Mouse (Mus musculus) spleen, adult 2 months (tissue): Measurements from ENCODE around the gene Inhbb. TPM values are rescaled to one million over a fixed set of nuclear protein-coding genes. Genes with fewer than 3 reads are reported as not detected.

Experiments
- DNase-seq, 2 experiments: peaks; one replicate each; pipeline versions ENCODE4 v3.0.0 to v3.0.0-alpha.2; 2012 to 2021; ENCODE audit warnings: low spot score in 2 of 2, low read depth in 1 of 2
- H3K27ac ChIP-seq: fragments of 200-500 bp; 2 replicates; pipeline ENCODE4 v1.5.1; 2012; ENCODE audit warnings: low read length, inconsistent platforms; ENCODE audit not compliant: insufficient read depth
- H3K27me3 ChIP-seq: fragments of 200-500 bp; 2 replicates; pipeline ENCODE4 v1.6.1; 2012; ENCODE audit warnings: mild to moderate bottlenecking, moderate library complexity, low read length, inconsistent platforms; ENCODE audit not compliant: control insufficient read depth, insufficient read depth
- H3K36me3 ChIP-seq: fragments of 200-500 bp; 2 replicates; pipeline ENCODE4 v1.6.1; 2012; ENCODE audit warnings: mild to moderate bottlenecking, low read length, inconsistent platforms; ENCODE audit not compliant: control insufficient read depth, insufficient read depth
- H3K4me1 ChIP-seq: fragments of 200-500 bp; 2 replicates; pipeline ENCODE4 v1.6.1; 2011; ENCODE audit warnings: inconsistent platforms; ENCODE audit not compliant: control insufficient read depth, insufficient read depth, insufficient read length
- H3K4me3 ChIP-seq: fragments of 200-500 bp; 2 replicates; pipeline ENCODE4 v1.5.1; 2011; ENCODE audit warnings: mild to moderate bottlenecking, inconsistent platforms; ENCODE audit not compliant: insufficient read depth, insufficient read length; ENCODE audit errors: extremely low read depth
- CTCF ChIP-seq: fragments of 200-500 bp; IDR thresholded peaks from 2 replicates; pipeline ENCODE4 v1.5.1; 2011; ENCODE audit warnings: mild to moderate bottlenecking, inconsistent platforms; ENCODE audit not compliant: insufficient read depth, insufficient read length, insufficient replicate concordance; ENCODE audit errors: extremely low read depth
- POLR2A ChIP-seq: fragments of 200-500 bp; IDR thresholded peaks from 2 replicates; pipeline ENCODE4 v1.6.1; 2011; ENCODE audit warnings: low read depth, low read length, inconsistent platforms
- WGBS: fragments of 180-500 bp; shearing (Covaris S2); methylation state at CpG from one replicate; pipeline ENCODE4 v1.1.7; 2018; 5-methylcytosine and 5-hydroxymethylcytosine counted together
- polyA plus RNA-seq: library from polyadenylated mRNA; depleted of rRNA; stranded (reverse); fragments of >200 nt; gene quantifications from 2 replicates; pipeline ENCODE4 v1.2.3, GENCODE M21; 2012

Gene Inhbb
- polyA plus RNA-seq, 1 experiment: 3.6 TPM

- 15% methylated on average over 29 of the region's 29 CpGs for WGBS
- Histone ChIP-seq H3K4me3 (no peak overlapping the region), H3K27me3 (peaks cover 28% of the 10 kb centered on the region), H3K4me1 (peaks cover 6% of the 10 kb centered on the region; the same call in 1 of the 2 replicates), H3K27ac (no peak overlapping the region), H3K36me3 (no peaks in the 10 kb centered on the region)
- no peak for TF ChIP-seq CTCF
- TF ChIP-seq POLR2A: no peak
- DNase-seq: no peak
Measured at GRCm38 (mm10) chr1:119419151-119420105, 2.6 kb downstream of the Inhbb start.

GRCm38 (mm10) chr1:119417991-119418390 is 4.1 kb downstream of the Inhbb start:
- TF ChIP-seq CTCF (no peak), POLR2A (no peak)
- Histone ChIP-seq H3K4me1 (peaks cover 6% of the 10 kb centered on the region; the same call in 1 of the 2 replicates), H3K36me3 (no peaks in the 10 kb centered on the region), H3K4me3 (no peak overlapping the region), H3K27ac (no peak overlapping the region), H3K27me3 (peaks cover 27% of the 10 kb centered on the region)
- DNase-seq: no peak
- 89% methylated on average over 8 of the region's 8 CpGs for WGBS

- 88% methylated on average over 20 of the region's 20 CpGs for WGBS
- Histone ChIP-seq H3K27me3 (peaks cover 24% of the 10 kb centered on the region), H3K27ac (no peak overlapping the region), H3K4me1 (peaks cover 6% of the 10 kb centered on the region; the same call in 1 of the 2 replicates), H3K36me3 (no peaks in the 10 kb centered on the region), H3K4me3 (no peak overlapping the region)
- no peak for DNase-seq
- TF ChIP-seq CTCF: no peak
- TF ChIP-seq POLR2A: no peak
Measured at GRCm38 (mm10) chr1:119417542-119417941, 4.5 kb downstream of the Inhbb start.

DNA sequence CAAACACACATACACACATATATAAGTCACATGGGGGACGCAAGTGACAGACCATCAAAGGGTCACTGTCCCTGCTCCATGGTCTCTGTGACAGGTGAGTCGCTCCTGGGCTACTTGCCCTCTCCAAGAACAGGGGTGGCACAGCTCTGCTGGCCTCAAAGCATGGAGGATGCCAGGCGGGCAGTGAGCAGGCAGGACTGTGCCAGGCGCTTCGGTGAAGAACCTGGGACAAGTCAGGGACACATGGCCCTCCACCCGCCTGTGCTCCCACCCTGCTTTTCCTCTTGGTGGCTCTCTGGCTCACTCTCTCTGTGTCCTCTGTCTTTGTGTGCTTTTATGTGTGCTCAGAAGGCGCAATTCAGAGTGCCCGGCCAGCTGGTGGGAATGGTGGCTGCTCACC is 5.4 kb downstream of the Inhbb start:
- 86% methylated on average over 8 of the region's 8 CpGs for WGBS
- TF ChIP-seq CTCF (no peak), POLR2A (no peak)
- Histone ChIP-seq H3K4me1 (peaks cover 3% of the 10 kb centered on the region; the same call in 1 of the 2 replicates), H3K4me3 (no peak overlapping the region), H3K27ac (no peak overlapping the region), H3K27me3 (peaks cover 17% of the 10 kb centered on the region), H3K36me3 (no peaks in the 10 kb centered on the region)
- DNase-seq: no peak

DNA sequence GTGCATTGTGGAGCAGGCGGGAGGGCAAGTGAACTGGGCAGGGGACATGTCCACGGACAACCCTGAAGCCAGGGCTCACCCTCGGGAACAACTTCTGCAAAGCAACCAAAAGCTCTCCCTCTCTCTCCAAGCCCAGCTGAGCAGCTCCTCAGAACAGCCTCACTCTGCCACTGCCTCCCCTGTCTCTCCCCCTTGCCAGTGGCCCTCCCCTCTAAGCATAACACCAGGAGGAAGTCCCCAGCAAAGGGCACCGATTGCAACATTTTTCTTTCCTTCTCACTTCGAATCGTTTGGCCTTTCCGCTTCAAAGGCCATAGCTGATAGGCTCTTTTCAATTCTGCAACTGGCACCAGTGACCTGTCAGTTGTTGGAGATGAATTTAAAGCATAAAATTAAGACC is 5.9 kb downstream of the Inhbb start:
- DNase-seq: no peak
- no peak for TF ChIP-seq CTCF
- TF ChIP-seq POLR2A: no peak
- no peak overlapping the region for H3K4me3 ChIP-seq
- H3K27me3 ChIP-seq: peaks cover 13% of the 10 kb centered on the region
- peaks cover 2% of the 10 kb centered on the region; the same call in 1 of the 2 replicates for H3K4me1 ChIP-seq
- no peak overlapping the region for H3K27ac ChIP-seq
- WGBS: 26% methylated on average over 7 of the region's 7 CpGs
- H3K36me3 ChIP-seq: no peaks in the 10 kb centered on the region

- Histone ChIP-seq H3K4me1 (no peaks in the 10 kb centered on the region), H3K36me3 (no peaks in the 10 kb centered on the region), H3K27ac (no peak overlapping the region), H3K27me3 (peaks cover 6% of the 10 kb centered on the region; the same call in 1 of the 2 replicates), H3K4me3 (no peak overlapping the region)
- no peak for DNase-seq
- no peak for TF ChIP-seq CTCF
- TF ChIP-seq POLR2A: no peak
- 86% methylated on average over 8 of the region's 8 CpGs for WGBS
Measured at GRCm38 (mm10) chr1:119415151-119415550, 6.9 kb downstream of the Inhbb start.

GRCm38 (mm10) chr1:119410661-119411060 is 11.4 kb downstream of the Inhbb start:
- Histone ChIP-seq H3K27me3 (no peaks in the 10 kb centered on the region), H3K4me1 (no peaks in the 10 kb centered on the region), H3K27ac (no peak overlapping the region), H3K4me3 (no peak overlapping the region), H3K36me3 (no peaks in the 10 kb centered on the region)
- 80% methylated on average over 5 of the region's 5 CpGs for WGBS
- DNase-seq: no peak
- TF ChIP-seq CTCF (no peak), POLR2A (no peak)
